Mouse (Mus musculus) embryonic fibroblast, embryonic 13.5 days (primary cell): ENCODE results near the gene Sema3c. TPM values are rescaled to one million over a fixed set of nuclear protein-coding genes. Genes with fewer than 3 reads are reported as not detected.
"Not testable (repeated sequence)": the region's sequence is repeated elsewhere in the genome, so short reads cannot be mapped to it uniquely, and the experiment has no call there.

Experiments used
- H3K27ac ChIP-seq: 2 replicates; pipeline ENCODE4 v1.5.1; 2012; ENCODE audit warnings: low read length, control low read depth, inconsistent platforms; ENCODE audit not compliant: insufficient read depth
- H3K4me1 ChIP-seq: 2 replicates; pipeline ENCODE4 v1.6.1; 2011; ENCODE audit warnings: low read length; ENCODE audit not compliant: control insufficient read depth, insufficient read depth
- H3K4me3 ChIP-seq: 2 replicates; pipeline ENCODE4 v1.5.1; 2011; ENCODE audit warnings: mild to moderate bottlenecking, control low read depth, low read length; ENCODE audit not compliant: insufficient read depth
- CTCF ChIP-seq: IDR thresholded peaks from 2 replicates; pipeline ENCODE4 v1.5.1; 2011; ENCODE audit warnings: mild to moderate bottlenecking, control low read depth, low read length, moderate library complexity, borderline replicate concordance; ENCODE audit not compliant: insufficient read depth
- POLR2A ChIP-seq: IDR thresholded peaks from 2 replicates; pipeline ENCODE4 v1.6.1; 2011; ENCODE audit warnings: low read depth, mild to moderate bottlenecking, control low read depth, low read length, moderate library complexity
- polyA plus RNA-seq: library from polyadenylated mRNA; stranded (reverse); fragments of >200 nt; gene quantifications from 2 replicates; pipeline ENCODE4 v1.2.4, GENCODE M21; 2011; ENCODE audit warnings: low read depth; ENCODE audit not compliant: missing spikeins, insufficient read length

Gene Sema3c
- 27.9 and 35.7 TPM in 2 replicates for polyA plus RNA-seq

DNA sequence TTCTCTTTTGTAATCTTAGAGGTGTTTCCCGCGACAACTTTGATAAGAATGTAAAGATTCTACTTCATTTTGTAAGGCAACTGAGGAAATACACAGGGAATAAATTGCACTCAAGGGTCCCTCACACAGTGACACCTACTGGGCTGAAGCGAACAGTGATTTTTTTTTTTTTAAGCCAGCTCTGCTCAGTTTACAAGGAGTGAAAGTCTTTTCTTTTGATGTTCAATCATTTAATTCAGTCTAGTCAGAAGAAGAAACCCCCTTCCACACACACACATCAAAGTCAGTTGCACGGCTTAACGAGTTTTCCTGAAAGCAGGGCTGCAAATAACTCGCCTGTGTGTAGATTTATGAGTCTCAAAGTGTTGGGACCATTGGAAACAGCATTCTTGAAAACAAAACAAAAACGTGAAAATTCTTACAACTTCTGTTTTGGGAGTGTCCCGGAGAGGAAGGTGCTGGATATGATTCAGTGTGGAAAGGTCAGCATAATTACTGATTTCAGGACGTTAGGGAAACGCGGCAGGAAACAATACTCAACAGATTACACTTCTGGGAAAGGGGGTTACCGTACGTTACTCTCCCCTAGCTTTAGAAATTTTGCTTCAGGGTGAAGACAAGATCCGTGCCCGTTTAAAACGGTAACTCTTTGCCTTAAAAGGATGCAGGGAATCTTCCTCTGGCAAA is at the start of gene Sema3c:
Gene Sema3c, plus strand, starts transcription at position 588 of the 687 bp plus-strand sequence.
- Histone ChIP-seq H3K4me3 (peak within 1 kb of the TSS; percentile 80), H3K4me1 (peaks cover 2% of the 10 kb centered on the region), H3K27ac (peak within 1 kb of the TSS; percentile 83)
- TF ChIP-seq CTCF, result no peak
- peak; percentile 3; the same call in 1 of the 2 replicates for TF ChIP-seq POLR2A

DNA sequence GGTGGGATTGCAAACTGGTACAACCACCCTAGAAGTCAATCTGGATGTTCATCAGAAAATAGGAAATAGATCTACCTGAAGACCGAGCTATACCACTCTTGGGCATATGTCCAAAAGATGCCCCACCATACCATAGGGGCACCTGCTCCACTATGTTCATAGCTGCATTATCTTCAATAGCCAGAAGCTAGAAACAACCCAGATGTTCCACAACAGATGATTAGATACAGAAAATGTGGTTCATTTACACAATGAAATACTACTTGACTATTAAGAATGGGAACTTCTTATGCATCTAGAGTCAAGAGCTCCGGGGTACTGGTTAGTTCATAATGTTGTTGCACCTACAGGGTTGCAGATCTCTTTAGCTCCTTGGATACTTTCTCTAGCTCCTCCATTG is 42.9 kb upstream of the Sema3c start:
- H3K4me1 ChIP-seq, H3K27ac ChIP-seq, H3K4me3 ChIP-seq: not testable (repeated sequence)

DNA sequence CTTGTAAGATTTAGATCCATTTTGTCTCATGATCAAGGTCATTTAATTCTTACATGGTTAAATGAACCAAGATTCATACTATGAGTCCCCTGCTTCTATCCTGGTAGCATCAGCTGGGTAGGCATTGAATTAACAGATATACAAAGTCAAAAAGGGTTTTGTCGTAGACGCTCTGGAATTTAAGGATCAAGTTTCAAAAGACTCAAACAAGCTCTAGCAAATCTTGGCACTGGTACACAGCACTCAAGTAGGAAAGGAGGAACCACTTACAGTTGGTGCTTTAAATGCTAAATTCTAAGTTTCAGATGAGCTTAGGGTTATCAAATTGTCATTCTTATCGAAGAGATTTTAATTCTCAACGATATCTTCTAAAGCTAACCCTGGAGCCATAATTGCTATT is 30.9 kb upstream of the Sema3c start:
- Histone ChIP-seq H3K4me1 (no peaks in the 10 kb centered on the region), H3K27ac (no peak overlapping the region), H3K4me3 (no peak overlapping the region)
- TF ChIP-seq CTCF (no peak), POLR2A (no peak)

DNA sequence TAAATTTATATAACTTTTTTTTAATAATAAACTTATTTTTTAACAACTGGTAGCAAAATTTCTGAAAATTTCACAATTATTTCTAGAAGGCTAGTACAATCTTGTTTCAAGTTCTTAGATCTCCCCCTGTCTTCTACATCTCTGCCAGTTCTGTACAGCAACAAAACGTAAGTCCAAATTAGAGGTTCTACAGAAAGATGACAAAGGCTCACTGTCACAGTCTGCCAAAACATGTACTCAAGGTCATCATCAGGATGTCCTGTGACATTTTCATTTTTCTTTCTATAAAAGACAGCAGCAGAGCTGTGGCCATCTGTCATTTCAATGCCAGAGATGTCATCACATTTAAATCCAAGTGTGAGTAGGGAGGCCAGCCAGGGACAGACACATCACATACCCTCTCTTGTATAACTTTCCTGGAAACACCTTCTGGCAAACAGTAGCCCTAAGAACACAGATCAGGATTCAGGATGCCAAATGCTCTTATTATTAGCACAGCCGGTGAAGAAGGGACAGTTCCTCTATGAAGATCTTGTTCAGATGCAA is 29.1 kb upstream of the Sema3c start:
- no peaks in the 10 kb centered on the region for H3K4me1 ChIP-seq
- H3K27ac ChIP-seq, result no peak overlapping the region
- H3K4me3 ChIP-seq, result no peak overlapping the region
- TF ChIP-seq POLR2A, result no peak
- no peak for TF ChIP-seq CTCF

DNA sequence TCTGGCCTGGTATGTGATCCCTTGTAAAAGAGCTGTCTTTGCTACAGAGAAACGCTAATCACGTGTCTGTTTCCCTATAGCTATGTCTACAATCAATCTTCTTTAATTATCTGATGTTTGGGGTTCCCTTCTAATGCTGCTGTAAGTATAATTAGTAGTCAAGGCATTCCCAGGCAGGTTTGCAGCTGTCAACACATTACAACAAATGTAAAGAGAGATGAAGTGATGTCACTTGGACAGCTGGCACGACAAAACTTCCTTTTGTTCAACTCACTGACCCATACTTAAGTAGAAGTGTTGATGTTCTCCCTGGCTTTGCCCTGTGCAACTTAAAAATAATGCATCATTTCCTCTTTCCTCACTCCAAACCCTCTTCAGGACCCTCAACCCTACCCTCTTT is 22.4 kb upstream of the Sema3c start:
- Histone ChIP-seq H3K4me3 (no peak overlapping the region), H3K27ac (no peak overlapping the region), H3K4me1 (no peaks in the 10 kb centered on the region)
- TF ChIP-seq POLR2A, result no peak
- TF ChIP-seq CTCF, result no peak

DNA sequence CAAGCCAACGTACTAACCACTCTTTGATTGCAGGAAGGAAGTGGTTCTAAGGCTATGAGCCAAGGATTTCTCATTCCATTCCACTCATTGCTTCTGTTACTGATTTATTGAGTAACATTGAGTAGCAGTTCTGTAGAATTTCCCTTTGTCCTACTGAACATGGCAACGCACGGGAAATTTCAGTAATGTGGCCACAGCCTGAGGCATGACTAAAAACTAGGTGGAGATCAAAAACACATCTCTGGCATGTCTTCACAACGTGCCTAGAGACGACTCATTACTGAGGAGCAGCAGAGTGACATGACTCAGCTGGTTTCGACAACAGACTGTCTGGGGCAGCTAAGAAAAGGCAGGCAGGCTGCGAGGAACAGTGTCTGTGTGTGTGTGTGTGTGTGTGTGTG is 18.0 kb upstream of the Sema3c start:
- TF ChIP-seq CTCF (no peak), POLR2A (0 out of 2 replicates have a peak, but pooled peaks have one; percentile 7)

DNA sequence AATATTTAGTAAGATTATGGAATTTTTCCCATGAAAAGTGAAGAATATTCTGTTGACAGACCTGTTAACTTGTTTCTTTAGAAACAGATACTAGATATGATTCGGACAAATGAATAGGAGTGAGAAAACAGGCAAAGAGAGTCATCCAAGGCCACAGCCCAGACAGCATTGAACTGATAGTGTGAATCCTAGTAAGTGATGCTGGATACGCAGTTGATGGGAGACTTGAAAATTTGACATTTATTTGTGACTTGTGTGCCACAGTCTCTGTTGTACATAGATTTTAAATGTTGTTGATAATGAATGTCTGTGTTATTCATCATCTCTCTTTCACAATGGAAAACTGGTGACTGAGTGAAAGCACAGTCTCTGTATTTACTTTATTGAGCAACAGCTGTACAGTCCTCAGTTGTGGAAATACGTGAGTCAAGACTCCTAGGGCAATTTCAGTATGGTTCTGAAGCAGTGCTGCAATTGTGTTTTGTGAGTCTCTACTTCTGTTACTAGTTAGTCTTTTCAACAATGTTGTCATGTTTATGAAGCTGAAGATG is 17.3 kb upstream of the Sema3c start:
- TF ChIP-seq CTCF (no peak), POLR2A (no peak)
- Histone ChIP-seq H3K4me1 (no peaks in the 10 kb centered on the region), H3K27ac (peak overlapping the region; percentile 84), H3K4me3 (no peak overlapping the region)

More for the DNA sequence above, 18.0 kb upstream of the Sema3c start:
- Histone ChIP-seq H3K27ac (peak overlapping the region; percentile 84), H3K4me3 (no peak overlapping the region), H3K4me1 (no peaks in the 10 kb centered on the region)

DNA sequence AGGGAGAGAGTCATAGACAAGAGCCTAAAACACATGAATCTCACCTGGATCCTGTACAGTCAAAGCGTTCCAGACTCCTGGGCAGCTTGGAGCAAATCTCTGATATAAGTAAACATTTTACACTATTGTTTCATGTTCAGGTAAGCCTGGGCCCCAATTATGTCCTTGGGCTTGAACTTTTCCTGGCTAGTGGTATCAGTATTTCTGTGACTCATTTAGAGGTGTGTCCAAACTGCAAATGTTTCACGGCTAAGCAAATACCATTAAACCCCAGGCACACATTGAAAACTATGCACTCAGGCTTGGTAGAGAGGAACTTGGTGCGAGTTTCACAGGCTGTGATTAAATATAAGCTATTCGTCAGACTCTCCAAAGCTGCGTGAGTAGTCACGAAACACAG is 2.5 kb upstream of the Sema3c start:
- Histone ChIP-seq H3K4me1 (peaks cover 2% of the 10 kb centered on the region), H3K27ac (no peak overlapping the region)

DNA sequence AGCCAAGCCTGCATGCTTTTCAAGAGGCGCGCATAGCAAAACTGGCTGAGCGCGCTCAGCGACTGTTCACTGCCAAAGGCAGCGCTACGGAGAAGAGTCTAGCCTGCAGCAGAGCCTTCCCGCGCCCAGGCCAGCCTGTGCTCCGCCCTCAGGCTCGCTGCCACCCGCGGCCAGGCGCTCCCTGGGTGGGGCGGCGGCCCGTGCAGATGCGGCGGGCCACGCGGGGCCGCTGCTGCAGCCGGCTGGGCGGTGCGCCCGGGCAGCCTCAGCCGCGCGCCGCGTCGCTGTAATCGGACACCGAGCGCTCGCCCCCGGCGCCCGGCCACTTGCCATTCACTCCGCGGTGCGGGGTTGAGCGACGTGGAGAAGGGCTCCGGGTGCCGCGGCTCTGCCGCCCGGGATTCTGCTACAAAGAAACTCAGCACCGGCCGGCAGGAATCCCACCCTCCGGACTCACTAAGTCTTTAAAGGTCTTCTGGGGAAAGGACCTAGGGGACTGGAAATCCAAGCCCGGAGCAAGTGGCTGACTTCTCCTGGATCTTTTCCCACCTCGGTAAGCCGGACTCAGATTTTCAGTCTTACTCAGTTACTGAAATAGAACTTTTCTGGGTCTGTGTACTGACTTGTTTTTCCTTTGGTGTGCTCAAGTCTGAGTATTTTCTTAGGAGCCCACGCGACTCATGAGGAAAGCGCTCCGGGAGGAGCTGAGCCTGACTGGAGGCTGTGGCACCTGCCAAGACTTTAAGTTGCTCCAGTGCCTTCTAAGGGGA is 517 bp downstream of the Sema3c start:
- peak overlapping the region; percentile 83 for H3K27ac ChIP-seq
- TF ChIP-seq POLR2A, result peak; percentile 13; the same call in 1 of the 2 replicates
- no peak for TF ChIP-seq CTCF

More for the DNA sequence above, 2.5 kb upstream of the Sema3c start:
- TF ChIP-seq CTCF (no peak), POLR2A (no peak)
- no peak overlapping the region for H3K4me3 ChIP-seq

DNA sequence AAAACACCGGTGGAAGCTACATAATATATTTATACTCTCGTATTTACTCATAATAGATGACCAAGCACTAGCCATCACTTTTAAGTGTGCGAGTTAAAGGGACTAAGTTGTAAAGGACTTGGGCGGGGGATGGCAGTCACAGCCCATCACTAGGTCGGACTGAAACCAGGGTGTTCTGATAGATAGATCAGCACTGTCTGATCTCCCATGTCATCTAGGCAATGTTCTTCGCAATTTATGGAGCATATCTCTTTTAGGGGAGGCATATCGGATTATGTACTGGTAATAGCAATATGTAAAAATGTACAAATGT is 1.1 kb downstream of the Sema3c start:
- H3K4me1 ChIP-seq, result peaks cover 2% of the 10 kb centered on the region
- peak overlapping the region; percentile 80 for H3K4me3 ChIP-seq
- no peak for TF ChIP-seq POLR2A
- no peak for TF ChIP-seq CTCF
- H3K27ac ChIP-seq, result no peak overlapping the region

More for the DNA sequence above, 517 bp downstream of the Sema3c start:
- H3K4me3 ChIP-seq, result peak overlapping the region; percentile 80
- peaks cover 2% of the 10 kb centered on the region for H3K4me1 ChIP-seq
